Mouse (Mus musculus) ES-E14 (cell line): ENCODE data around the gene Srpk2.

Experiments
- CHD2 ChIP-seq: IDR thresholded peaks from 2 replicates; pipeline ENCODE4 v1.6.1; 2014; ENCODE audit warnings: mild to moderate bottlenecking, low read depth, low read length, inconsistent platforms
- HCFC1 ChIP-seq: IDR thresholded peaks from 2 replicates; pipeline ENCODE4 v1.6.1; 2012; ENCODE audit warnings: low read length, inconsistent platforms, borderline replicate concordance; ENCODE audit not compliant: insufficient read depth
- MAFK ChIP-seq: IDR thresholded peaks from 2 replicates; pipeline ENCODE4 v1.6.1; 2014; ENCODE audit warnings: mild to moderate bottlenecking, low read depth, low read length, inconsistent platforms; ENCODE audit not compliant: insufficient read depth

DNA sequence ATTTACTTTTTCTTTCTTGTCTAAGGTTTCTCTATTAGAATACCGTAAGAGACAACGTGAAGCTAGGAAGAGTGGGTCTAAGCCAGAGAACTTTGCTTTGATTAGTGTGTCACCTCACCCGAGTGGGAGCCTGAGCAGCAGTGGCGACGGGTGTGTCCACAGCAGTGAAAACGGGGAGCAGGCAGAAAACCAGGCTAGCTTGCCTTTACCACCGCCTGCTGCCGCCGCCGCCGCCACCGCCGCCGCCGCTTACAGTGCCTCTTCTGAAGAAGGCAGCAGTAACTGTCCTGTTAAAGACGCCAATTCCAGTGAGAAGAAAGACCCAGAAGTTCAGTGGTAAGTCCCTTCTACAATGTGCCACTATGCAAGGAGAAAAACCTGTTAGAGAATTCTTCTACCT is 185.2 kb downstream of the Srpk2 start:
- TF ChIP-seq CHD2, result no peak
- no peak for TF ChIP-seq HCFC1
- TF ChIP-seq MAFK, result no peak
